Mouse (Mus musculus) small intestine, adult 2 months (tissue): ENCODE measurements around the gene Cntrl.

Experiments
- CTCF ChIP-seq: fragments of 200-500 bp; IDR thresholded peaks from 2 replicates; pipeline ENCODE4 v1.5.1; 2012; ENCODE audit warnings: low read depth, mild to moderate bottlenecking, control low read depth, inconsistent platforms, low read length, moderate library complexity, mixed read lengths; ENCODE audit not compliant: insufficient replicate concordance, insufficient read length; ENCODE audit errors: extremely low read depth
- POLR2A ChIP-seq: fragments of 200-500 bp; IDR thresholded peaks from 2 replicates; pipeline ENCODE4 v1.6.1; 2012; ENCODE audit warnings: low read depth, mild to moderate bottlenecking, control low read depth, inconsistent platforms, low read length, moderate library complexity

- TF ChIP-seq POLR2A (no peak), CTCF (no peak)
These were observed 49.0 kb upstream of the Cntrl start for GRCm38 (mm10) chr2:35060256-35060655.
